Mouse (Mus musculus) heart, postnatal 0 days (tissue): ENCODE data around the gene Gm1123.

Source experiments
- CTCF ChIP-seq: IDR thresholded peaks from 2 replicates; pipeline ENCODE4 v1.5.1; 2016; ENCODE audit warnings: antibody characterized with exemption, control low read depth, low read depth
- EP300 ChIP-seq: IDR thresholded peaks from 2 replicates; pipeline ENCODE4 v1.6.1; 2016; ENCODE audit warnings: antibody characterized with exemption, low read depth

DNA sequence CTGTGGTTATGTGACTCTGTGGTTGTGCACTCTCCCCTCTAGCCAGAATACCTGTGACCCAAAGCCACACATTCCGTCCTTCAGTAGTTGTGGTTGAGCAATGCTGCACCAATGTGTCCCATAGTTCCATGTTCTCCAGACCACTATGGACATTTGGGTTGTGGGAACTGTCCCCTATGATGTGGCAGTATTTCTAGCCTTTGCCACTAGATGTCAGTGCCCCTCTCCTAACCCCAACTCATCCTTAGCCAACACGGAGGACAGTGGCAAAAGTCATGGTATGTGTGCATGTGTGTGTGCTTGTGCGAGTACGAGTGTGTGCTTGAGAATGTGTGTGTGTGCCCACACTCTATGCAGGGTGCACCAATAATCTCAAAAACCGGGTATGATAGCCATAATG is 59.0 kb downstream of the Gm1123 start:
- TF ChIP-seq CTCF (peak; percentile 46), EP300 (no peak)
